ENCODE assay signal across 9 mouse cellular contexts in genomic region chrX:5468022-5468421, GRCm38 (mm10). TPM values are rescaled to one million over a fixed set of nuclear protein-coding genes. Genes with fewer than 3 reads are reported as not detected.
DNase-seq lines count a peak whose midpoint lies in the region; ATAC-seq and TF ChIP-seq lines count a peak whose summit lies in the region.
"Had no signal": no experiment of that assay in that cellular context is flagged by ENCODE, and none has a peak within 500 bp of the region (broad histone marks: within the 10 kb centered on the region; RNA-seq: fewer than 3 reads in every experiment).

No protein-coding gene starts in this region.

- peak; percentile 2 for DNase-seq in layer of hippocampus, adult 11-12 months (ENCODE audit: low spot score)
- DNase-seq in layer of hippocampus, adult 9-10 months (ENCODE audit: low spot score) = no peak
- DNase-seq in left cerebral cortex, postnatal 14 days (ENCODE audit: low spot score in 2 of 2) = peak; percentile 0 to 7
- DNase-seq in right cerebral cortex, postnatal 14 days = peak; percentile 18
- DNase-seq in adrenal gland, postnatal 14 days = no peak
- no peak for DNase-seq in kidney, adult 2 months

- H3K9me3 ChIP-seq in embryonic facial prominence, embryonic 12.5 days = no peaks in the 10 kb centered on the region

- H3K4me3 ChIP-seq in embryonic facial prominence, embryonic 12.5 days = peak overlapping the region; percentile 10; the same call in 1 of the 2 replicates
- no peak overlapping the region for H3K4me3 ChIP-seq in kidney, adult 2 months (ENCODE audit: insufficient read depth, low read depth, low read length)

- no peaks in the 10 kb centered on the region for H3K4me1 ChIP-seq in embryonic facial prominence, embryonic 12.5 days
- H3K4me1 ChIP-seq in kidney, adult 2 months (ENCODE audit: control insufficient read depth, insufficient read depth, low read length) = no peaks in the 10 kb centered on the region

- no peak for ATAC-seq in embryonic facial prominence, embryonic 12.5 days (ENCODE audit: insufficient number of reproducible peaks, insufficient read depth, low FRiP score, low TSS enrichment)
- no peak for ATAC-seq in cerebellum, adult (ENCODE audit: insufficient number of reproducible peaks, low FRiP score, low TSS enrichment)

- H3K36me3 ChIP-seq in embryonic facial prominence, embryonic 12.5 days = no peaks in the 10 kb centered on the region
- H3K36me3 ChIP-seq in kidney, adult 2 months (ENCODE audit: control insufficient read depth, insufficient read depth, low read length) = no peaks in the 10 kb centered on the region

- H3K27ac ChIP-seq in embryonic facial prominence, embryonic 12.5 days = no peak overlapping the region
- no peak overlapping the region for H3K27ac ChIP-seq in kidney, adult 2 months (ENCODE audit: insufficient read depth, low read depth, low read length)

- H3K27me3 ChIP-seq in embryonic facial prominence, embryonic 12.5 days = peaks cover 16% of the 10 kb centered on the region
- no peaks in the 10 kb centered on the region for H3K27me3 ChIP-seq in kidney, adult 2 months (replicated peaks; ENCODE audit: control insufficient read depth, insufficient read depth, low read length)

- WGBS in embryonic facial prominence, embryonic 12.5 days = 19% methylated on average over 24 of the region's 24 CpGs
- WGBS in kidney, adult 2 months = 2% methylated on average over 24 of the region's 24 CpGs

- intact Hi-C loops in left cerebral cortex, postnatal 14 days (cut with DNase I) = no loop called here

- H3K4me2 ChIP-seq in embryonic facial prominence, embryonic 12.5 days (replicated peaks) = peak overlapping the region; percentile 35

- no peak overlapping the region for H3K9ac ChIP-seq in embryonic facial prominence, embryonic 12.5 days

- TF ChIP-seq POLR2A in kidney, adult 2 months (IDR thresholded peaks at IDR 0.05; ENCODE audit: low read depth, low read length) = no peak

- no peak for TF ChIP-seq CTCF in kidney, adult 2 months (conservative IDR thresholded peaks at IDR 0.05; ENCODE audit: insufficient read depth, insufficient read length, low read depth, low read length)

RNA-seq across cellular contexts. Expression of gene Mycs, which starts 1.0 kb away (rescaled TPM):
- not detected in 2 replicates for polyA plus RNA-seq in embryonic facial prominence, embryonic 12.5 days (2016; fragmentation: Nextera tagmentation; extraction: Ambion mirVana)
- total RNA-seq in left cerebral cortex, postnatal 14 days (2021) = not detected
- total RNA-seq in adrenal gland, postnatal 14 days (2021) = not detected in 2 replicates
- not detected in 2 replicates for polyA plus RNA-seq in kidney, adult 2 months (2012; rRNA removed)
- total RNA-seq: layer of hippocampus, adult 8-10 months had no signal

Comparison
In these comparisons a context has a peak if more than half of its experiments do, and no peak if none do; other contexts are left out.
1. DNase-seq: peak in layer of hippocampus, adult 11-12 months (single experiment), left cerebral cortex, postnatal 14 days (2 of 2) and right cerebral cortex, postnatal 14 days (single experiment); none in layer of hippocampus, adult 9-10 months (single experiment), adrenal gland, postnatal 14 days (single experiment) and kidney, adult 2 months (single experiment).